Mouse (Mus musculus): ENCODE results near the gene Ascc2.
"Not testable (repeated sequence)": the region's sequence is repeated elsewhere in the genome, so short reads cannot be mapped to it uniquely, and the experiment has no call there.

Ascc2 gene

GRCm38 (mm10) chr11:4685510-4685909 is 48.0 kb downstream of the Ascc2 start:
- DNase-seq, result no peak

DNA sequence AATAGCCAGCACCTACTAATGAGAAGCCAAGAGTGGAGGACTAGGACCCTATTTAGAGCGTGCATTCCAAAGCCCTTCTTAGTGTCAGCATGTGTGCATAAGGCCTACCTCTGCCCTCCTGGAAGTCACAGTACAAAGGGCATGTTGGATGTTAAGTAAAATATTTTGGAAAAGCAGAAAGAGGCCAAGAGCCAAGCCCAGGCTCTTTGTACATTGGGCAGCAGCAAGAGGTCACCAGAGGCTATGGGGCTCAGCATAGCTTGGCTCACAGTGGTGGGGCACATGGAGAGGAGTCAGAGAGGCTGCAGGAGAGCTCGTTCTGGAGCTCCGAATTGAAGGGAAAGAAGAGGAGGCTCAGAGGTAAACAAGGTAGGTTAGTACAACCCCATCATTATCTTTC is 49.5 kb downstream of the Ascc2 start:
- DNase-seq, result no peak

- DNase-seq, result no peak
These were observed 50.3 kb downstream of the Ascc2 start for GRCm38 (mm10) chr11:4687874-4688273.

- DNase-seq, result no peak
These were observed 51.3 kb downstream of the Ascc2 start for GRCm38 (mm10) chr11:4688632-4689380.

- no peak for DNase-seq
These were observed 52.8 kb downstream of the Ascc2 start for GRCm38 (mm10) chr11:4690353-4690752.

GRCm38 (mm10) chr11:4691213-4691612 is 53.7 kb downstream of the Ascc2 start:
- peak; percentile 54 for DNase-seq

DNA sequence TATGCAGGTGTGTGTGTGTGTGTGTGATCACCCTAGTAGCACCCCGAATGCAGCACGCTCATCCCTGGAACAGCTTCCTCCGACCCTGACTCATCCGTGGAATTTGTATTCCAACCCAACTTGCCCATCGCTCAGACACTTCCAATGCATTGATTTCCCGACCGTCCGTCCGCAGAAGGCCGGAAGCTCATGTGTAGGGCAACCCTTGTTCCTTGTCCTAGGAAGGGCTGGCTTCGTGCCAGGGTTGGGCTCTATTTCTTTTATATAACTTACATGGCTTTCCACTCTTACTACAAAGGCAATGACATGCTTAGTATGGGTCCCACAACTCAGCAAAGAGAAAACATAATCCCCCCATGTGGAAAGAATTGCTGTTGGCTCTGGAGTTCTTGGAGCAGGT is 54.6 kb downstream of the Ascc2 start:
- no peak for DNase-seq

DNA sequence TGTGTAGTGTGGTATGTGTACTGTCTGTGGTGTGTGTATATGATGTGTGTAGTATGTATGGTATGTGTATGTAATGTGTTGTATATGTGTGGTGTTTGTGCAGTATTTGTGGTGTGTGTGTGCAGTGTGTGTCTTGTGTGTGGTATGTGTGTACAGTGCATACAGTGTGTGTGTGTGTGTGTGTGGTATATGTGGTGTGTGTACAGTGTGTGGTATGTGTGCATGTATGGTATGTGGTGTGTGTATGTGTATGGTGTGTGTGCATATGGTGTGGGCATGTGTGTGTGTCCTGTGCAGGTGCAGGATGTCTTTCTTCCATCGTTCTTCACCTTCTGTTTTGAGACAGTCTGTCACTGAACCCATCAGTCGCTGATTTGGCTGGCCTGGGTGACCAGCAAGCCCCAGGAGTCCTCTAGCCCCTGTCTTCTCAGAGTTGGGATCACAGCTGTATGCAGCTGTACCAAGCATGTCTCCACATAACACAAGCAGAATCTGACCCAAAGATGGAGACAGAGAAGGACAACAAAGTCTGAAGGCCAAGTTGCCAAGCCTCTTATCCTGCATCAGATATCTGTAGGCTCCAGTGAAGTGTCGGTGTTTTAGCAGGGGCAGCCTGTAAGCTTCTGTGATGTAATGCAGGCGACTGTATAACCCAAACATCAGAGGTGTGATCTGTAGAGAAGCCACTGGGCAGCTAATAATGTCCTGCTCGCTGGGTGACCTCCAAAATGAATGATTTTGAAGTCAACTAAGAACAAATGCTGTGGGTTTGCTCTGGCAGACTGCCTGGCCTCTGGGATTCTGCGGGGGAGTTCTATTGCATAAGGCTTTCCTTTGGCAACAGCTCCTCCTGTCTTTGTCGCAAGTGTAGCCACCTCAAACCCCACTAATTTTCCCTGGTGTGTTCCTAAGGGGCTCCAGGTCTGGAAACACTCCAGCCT is 59.8 kb downstream of the Ascc2 start:
- peak; percentile 95 for DNase-seq

- no peak for DNase-seq
These were observed 63.2 kb downstream of the Ascc2 start for GRCm38 (mm10) chr11:4700726-4701125.

- DNase-seq, result no peak
These were observed 66.1 kb downstream of the Ascc2 start for GRCm38 (mm10) chr11:4703688-4704071.

DNA sequence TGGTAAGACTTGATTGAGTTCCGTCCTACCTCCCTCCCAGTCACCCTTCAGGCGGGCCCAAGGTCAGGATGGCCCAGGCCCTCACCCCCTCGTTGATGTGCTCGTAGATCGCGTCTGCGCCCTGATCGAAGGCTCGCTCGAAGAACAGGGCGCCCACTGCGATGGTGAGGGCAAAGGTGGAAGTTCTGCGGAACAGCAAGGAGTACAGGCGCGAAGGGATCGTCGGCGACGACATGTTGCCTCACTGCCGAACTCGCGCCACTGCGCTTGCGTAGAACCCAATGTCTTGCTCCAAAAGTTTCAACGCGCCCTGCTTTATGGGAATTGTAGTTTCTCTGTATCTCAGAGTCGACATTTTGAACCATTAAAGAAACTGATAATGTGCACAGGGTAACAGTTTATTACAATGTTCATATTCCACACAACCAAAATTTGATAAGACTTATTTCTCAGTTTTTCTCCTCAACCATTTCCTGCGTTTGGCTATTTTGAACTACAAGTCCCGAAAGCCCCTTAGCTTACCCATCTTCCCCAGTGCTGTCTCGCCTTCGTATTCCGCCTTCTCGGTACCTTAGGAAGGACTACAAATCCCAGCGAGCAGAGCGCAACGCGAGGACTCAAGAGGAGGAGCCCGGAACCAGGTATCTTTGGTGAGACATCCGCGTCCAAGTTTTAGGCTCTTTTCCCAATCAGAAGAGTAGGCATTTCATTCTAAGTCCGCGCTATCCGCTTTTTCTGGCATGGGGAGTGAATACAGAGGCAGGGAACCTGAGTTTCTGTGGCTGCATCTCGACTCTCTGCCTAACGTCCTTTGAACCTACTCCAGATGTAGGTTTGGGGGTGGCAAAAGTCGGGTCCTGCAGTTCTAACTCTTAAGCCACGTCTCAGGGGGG is 66.8 kb downstream of the Ascc2 start, which contains the start of the genes Uqcr10 and Zmat5:
Uqcr10 (minus strand) TSS at position 271 of the 893 bp plus-strand sequence.
Zmat5 (plus strand) TSS at position 607 of the 893 bp plus-strand sequence.
- DNase-seq, result peak; percentile 96

GRCm38 (mm10) chr11:4705178-4705577 is 67.6 kb downstream of the Ascc2 start:
- DNase-seq, result no peak

- not testable (repeated sequence) for DNase-seq
These were observed 72.6 kb downstream of the Ascc2 start for GRCm38 (mm10) chr11:4710188-4710587.

- DNase-seq, result no peak
These were observed 75.3 kb downstream of the Ascc2 start for GRCm38 (mm10) chr11:4712822-4713221.

- no peak for DNase-seq
These were observed 77.2 kb downstream of the Ascc2 start for GRCm38 (mm10) chr11:4714727-4715126.

DNA sequence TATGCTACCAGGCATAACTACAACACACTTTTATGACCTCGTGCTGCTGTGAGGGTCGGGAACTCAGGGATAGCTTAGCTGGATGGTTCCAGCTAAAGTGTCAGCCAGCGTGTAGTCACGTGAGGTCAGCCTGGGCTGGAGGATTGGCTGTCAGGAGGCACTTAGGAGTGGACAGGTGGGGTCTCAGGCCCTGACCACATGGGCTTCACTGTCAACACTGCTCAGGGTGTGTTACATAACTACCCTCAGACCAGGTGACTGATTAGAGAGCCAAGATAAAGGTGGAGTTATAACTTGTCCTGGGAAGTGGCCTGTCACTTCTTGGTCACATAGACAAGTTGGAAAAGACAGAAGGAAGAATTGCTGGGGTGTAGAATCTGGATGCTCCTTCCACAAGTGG is 78.0 kb downstream of the Ascc2 start:
- DNase-seq, result no peak

GRCm38 (mm10) chr11:4716530-4717236 is 79.1 kb downstream of the Ascc2 start:
- no peak for DNase-seq

GRCm38 (mm10) chr11:4718548-4718947 is 81.0 kb downstream of the Ascc2 start:
- no peak for DNase-seq

- DNase-seq, result no peak
These were observed 82.4 kb downstream of the Ascc2 start for GRCm38 (mm10) chr11:4719961-4720360.

- DNase-seq, result no peak
These were observed 82.8 kb downstream of the Ascc2 start for GRCm38 (mm10) chr11:4720393-4720792.

DNA sequence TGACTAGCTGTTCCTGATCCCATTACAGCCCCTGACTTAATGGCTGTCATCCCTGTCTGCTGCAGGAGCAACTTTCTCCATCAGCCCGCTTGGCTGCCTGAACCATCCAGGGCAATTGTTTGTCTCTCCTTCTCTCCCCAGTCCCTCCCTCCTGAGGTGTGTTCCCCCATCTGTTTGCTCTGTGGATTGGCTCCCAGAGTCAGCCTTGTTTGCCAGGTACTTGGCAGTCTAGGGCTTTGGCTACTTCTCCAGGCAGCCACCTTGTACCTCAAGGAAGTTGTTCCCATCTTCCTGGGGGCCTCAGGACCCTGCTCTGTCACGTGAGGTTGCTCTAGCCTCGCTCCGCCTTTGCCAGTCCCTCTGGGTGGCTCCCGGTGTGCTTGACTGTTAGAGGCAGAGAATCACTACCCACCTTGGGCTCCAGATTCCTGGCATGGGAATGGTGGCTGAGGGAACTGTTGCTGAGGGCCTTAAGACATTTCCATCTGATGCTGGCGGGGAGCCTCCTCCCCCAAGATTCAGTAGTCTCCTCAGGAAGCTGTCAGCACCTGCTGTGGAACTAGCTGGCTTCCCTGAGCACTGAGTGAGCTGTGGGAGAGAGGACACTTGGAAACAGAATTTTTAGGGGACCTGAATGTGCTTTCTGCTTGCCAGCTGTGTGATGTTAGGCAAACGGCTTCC is 83.5 kb downstream of the Ascc2 start:
- DNase-seq, result peak; percentile 20
